In genomic region chr9:62977152-62977551, GRCm38 (mm10) we compare ENCODE assay signal across 25 mouse cellular contexts. TPM values are rescaled to one million over a fixed set of nuclear protein-coding genes. Genes with fewer than 3 reads are reported as not detected.
DNase-seq lines count a peak whose midpoint lies in the region; ATAC-seq lines count a peak whose summit lies in the region.
"Had no signal": no experiment of that assay in that cellular context is flagged by ENCODE, and none has a peak within 500 bp of the region (broad histone marks: within the 10 kb centered on the region; RNA-seq: fewer than 3 reads in every experiment).

No protein-coding gene starts in this region.

- H3K4me1 ChIP-seq in liver, embryonic 11.5 days (replicated peaks; ENCODE audit: control insufficient read depth, insufficient read depth, low read length): peaks cover 17% of the 10 kb centered on the region
- peaks cover 3% of the 10 kb centered on the region; the same call in 1 of the 2 replicates for H3K4me1 ChIP-seq in forebrain, embryonic 11.5 days (replicated peaks; ENCODE audit: control insufficient read depth, insufficient read depth, low read length)

- H3K36me3 ChIP-seq in liver, embryonic 11.5 days (ENCODE audit: control insufficient read depth, insufficient read depth, low read length): no peaks in the 10 kb centered on the region
- no peaks in the 10 kb centered on the region for H3K36me3 ChIP-seq in forebrain, embryonic 11.5 days (ENCODE audit: control insufficient read depth, insufficient read depth, low read length)
- H3K36me3 ChIP-seq: forebrain, embryonic 12.5 days; hindbrain, embryonic 12.5 days had no signal

- DNase-seq in heart, adult 11 months: peak; percentile 40
- DNase-seq in heart, adult 18-20 months: no peak
- DNase-seq in CD4-positive, CD25-positive, alpha-beta regulatory T cell, adult 2 months (ENCODE audit: low read depth, low spot score): peak; percentile 74
- DNase-seq in naive thymus-derived CD4-positive, alpha-beta T cell, adult 2 months (ENCODE audit: low read depth): peak; percentile 73
- no peak for DNase-seq in ovary, adult 18-20 months (ENCODE audit: low spot score)
- no peak for DNase-seq in liver, embryonic 11.5 days (ENCODE audit: low spot score)
- no peak for DNase-seq in forebrain, embryonic 11.5 days (ENCODE audit: low spot score)
- DNase-seq: adrenal gland, adult 2 months; adrenal gland, postnatal 25 days; cerebellum, adult 2 months; cerebellum, postnatal 14 days; embryo, embryonic 11 days; gastrocnemius, adult 2 months; gastrocnemius, postnatal 25 days; heart, postnatal 10 days; heart, postnatal 4 days had no signal

- no peak overlapping the region for H3K4me2 ChIP-seq in liver, embryonic 11.5 days
- H3K4me2 ChIP-seq in forebrain, embryonic 11.5 days (ENCODE audit: low read depth, low read length, severe bottlenecking): no peak overlapping the region
- H3K4me2 ChIP-seq: embryonic facial prominence, embryonic 15.5 days; forebrain, embryonic 12.5 days; hindbrain, embryonic 12.5 days had no signal

- no peaks in the 10 kb centered on the region for H3K27me3 ChIP-seq in liver, embryonic 11.5 days (replicated peaks; ENCODE audit: control insufficient read depth, insufficient read depth, low read length)
- H3K27me3 ChIP-seq in forebrain, embryonic 11.5 days (ENCODE audit: control insufficient read depth, insufficient read depth, low read length): no peaks in the 10 kb centered on the region
- H3K27me3 ChIP-seq: embryonic facial prominence, embryonic 15.5 days; hindbrain, embryonic 12.5 days had no signal

- H3K9ac ChIP-seq in liver, embryonic 11.5 days (ENCODE audit: low read depth, low read length): no peak overlapping the region
- H3K9ac ChIP-seq in forebrain, embryonic 11.5 days (ENCODE audit: low read length): no peak overlapping the region
- H3K9ac ChIP-seq: embryonic facial prominence, embryonic 15.5 days; forebrain, embryonic 12.5 days; hindbrain, embryonic 12.5 days had no signal

- H3K9me3 ChIP-seq in liver, embryonic 11.5 days (ENCODE audit: control insufficient read depth, low read length): no peaks in the 10 kb centered on the region
- H3K9me3 ChIP-seq in forebrain, embryonic 11.5 days (ENCODE audit: control insufficient read depth, low read length): no peaks in the 10 kb centered on the region
- H3K9me3 ChIP-seq: embryonic facial prominence, embryonic 15.5 days; forebrain, embryonic 12.5 days; heart, embryonic 10.5 days; hindbrain, embryonic 12.5 days had no signal

- H3K27ac ChIP-seq in liver, embryonic 11.5 days (ENCODE audit: low read depth, low read length): no peak overlapping the region
- H3K27ac ChIP-seq in forebrain, embryonic 11.5 days (ENCODE audit: low read depth, low read length): no peak overlapping the region
- H3K27ac ChIP-seq: embryonic facial prominence, embryonic 15.5 days; forebrain, embryonic 12.5 days; gastrocnemius, adult 2 months; heart, embryonic 10.5 days; hindbrain, embryonic 12.5 days; hindbrain, postnatal 0 days had no signal

- ATAC-seq in activated CD4-positive, CD25-positive, alpha-beta regulatory T cell, adult 4 months: peak; percentile 58
- ATAC-seq in liver, embryonic 11.5 days (replicated peaks; ENCODE audit: low FRiP score): no peak
- no peak for ATAC-seq in forebrain, embryonic 11.5 days (replicated peaks; ENCODE audit: low FRiP score)
- ATAC-seq: forebrain, embryonic 16.5 days; hindbrain, postnatal 0 days; intestine, embryonic 16.5 days had no signal

- 62% methylated on average over 4 of the region's 4 CpGs for WGBS in liver, embryonic 11.5 days
- WGBS in forebrain, embryonic 11.5 days: 71% methylated on average over 4 of the region's 4 CpGs

- H3K4me3 ChIP-seq in liver, embryonic 11.5 days (ENCODE audit: low read depth, low read length): no peak overlapping the region
- H3K4me3 ChIP-seq in forebrain, embryonic 11.5 days (ENCODE audit: low read depth, low read length): no peak overlapping the region
- H3K4me3 ChIP-seq: embryonic facial prominence, embryonic 15.5 days; erythroblast, embryonic 14.5 days; forebrain, embryonic 12.5 days; gastrocnemius, adult 2 months; heart, embryonic 10.5 days; hindbrain, embryonic 12.5 days had no signal

RNA-seq across cellular contexts. Expression of gene Pias1, which starts 10.6 kb away (rescaled TPM):
- total RNA-seq in heart, adult 18-20 months (2021): 10 to 100 TPM; 19.5 to 25.6 TPM
- polyA plus RNA-seq in activated CD4-positive, CD25-positive, alpha-beta regulatory T cell, adult 4 months (2017; shearing (Covaris generic)): 100 to 1,000 TPM; 132 to 142 TPM
- polyA plus RNA-seq in liver, embryonic 11.5 days (2014; fragmentation: Nextera tagmentation; extraction: Ambion mirVana): 41.5 and 44.7 TPM in 2 replicates
- polyA plus RNA-seq in forebrain, embryonic 11.5 days (2014; fragmentation: Nextera tagmentation; extraction: Ambion mirVana): 60.0 and 63.2 TPM in 2 replicates

Comparison
In these comparisons a context has a peak if more than half of its experiments do, and no peak if none do; other contexts are left out.
1. DNase-seq: peak in heart, adult 11 months (single experiment), CD4-positive, CD25-positive, alpha-beta regulatory T cell, adult 2 months (single experiment) and naive thymus-derived CD4-positive, alpha-beta T cell, adult 2 months (single experiment); none in heart, adult 18-20 months (0 of 2), ovary, adult 18-20 months (single experiment), liver, embryonic 11.5 days (single experiment) and forebrain, embryonic 11.5 days (single experiment).